Mouse (Mus musculus): ENCODE data around the gene Trip6.

Gene Trip6

DNA sequence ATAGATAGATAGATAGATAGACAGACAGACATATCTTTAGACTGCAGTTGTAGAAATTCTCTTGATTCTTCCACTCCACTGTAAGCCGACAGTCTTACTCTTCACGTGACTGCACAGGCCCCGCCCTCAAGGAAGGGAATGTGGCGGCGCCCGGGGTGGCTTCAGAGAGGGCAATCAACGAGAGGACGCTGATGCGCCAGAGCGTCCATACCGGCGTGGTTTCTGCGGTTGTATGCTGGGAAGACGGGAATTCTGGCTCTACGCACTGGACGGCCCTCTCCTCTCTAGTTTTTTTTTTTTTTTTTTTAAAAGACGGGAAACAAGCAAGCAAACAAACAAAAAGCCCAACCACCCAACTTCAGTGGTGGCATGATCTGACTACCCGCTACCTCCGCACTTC, 24.1 kb upstream of the Trip6 start:
- peak; percentile 89 for DNase-seq

- no peak for DNase-seq
Measured at GRCm38 (mm10) chr5:137337190-137337589, 23.0 kb upstream of the Trip6 start.

DNA sequence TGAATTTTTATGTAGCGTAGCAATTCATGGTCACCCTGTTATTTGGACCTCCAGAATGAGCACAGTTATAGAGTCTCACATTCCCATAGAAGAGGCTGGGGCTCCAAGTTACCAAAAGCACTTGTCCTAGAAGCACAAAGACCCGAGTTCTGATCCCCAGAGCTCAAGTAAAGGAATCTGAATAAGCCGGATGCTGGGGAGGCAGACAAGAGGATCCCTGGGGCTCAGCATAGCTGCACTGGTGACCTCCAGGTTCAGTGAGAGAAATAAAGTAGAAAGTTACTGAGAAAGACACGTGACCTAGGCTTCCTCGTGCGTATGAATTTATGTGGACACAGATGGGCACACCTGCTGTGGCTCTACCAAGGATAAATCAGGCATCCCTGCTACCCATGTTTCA, 20.9 kb upstream of the Trip6 start:
- no peak for DNase-seq

GRCm38 (mm10) chr5:137334317-137334716, 20.1 kb upstream of the Trip6 start:
- DNase-seq, result no peak

DNA sequence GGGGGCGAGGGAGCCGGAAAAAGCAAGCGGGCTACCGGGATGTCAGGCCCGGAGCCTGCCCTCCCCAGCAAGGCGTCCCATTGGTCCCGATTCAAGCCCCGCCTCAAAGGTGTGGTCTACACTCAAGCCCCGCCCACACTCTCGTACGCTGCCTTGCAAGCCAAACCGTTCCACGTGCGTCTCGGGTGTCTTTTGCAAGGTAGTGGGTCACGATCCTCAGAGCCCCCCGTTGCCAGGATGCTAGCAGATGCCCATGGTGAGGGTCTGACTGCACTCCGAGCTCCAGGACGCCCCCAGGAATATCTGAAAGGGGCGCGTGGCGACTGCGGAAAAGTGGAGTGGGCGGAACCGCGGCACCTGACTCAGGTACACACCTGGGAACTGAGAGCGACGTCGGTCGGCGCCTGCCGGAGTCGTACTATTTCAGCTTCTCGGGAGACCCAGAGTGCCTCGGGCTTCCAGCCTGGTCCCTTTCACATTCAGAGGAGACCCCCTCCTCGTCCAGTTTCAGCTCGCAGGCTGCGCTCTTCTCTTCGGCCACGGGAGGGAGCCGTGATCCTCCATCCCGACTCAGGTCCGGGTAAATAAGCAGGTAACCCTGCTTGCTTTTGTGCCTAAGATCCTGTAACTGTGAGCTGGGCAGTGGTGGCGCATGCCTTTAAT, 19.4 kb upstream of the Trip6 start, which contains the start of gene Slc12a9:
Slc12a9 (minus strand) TSS at position 86 of the 663 bp plus-strand sequence.
- DNase-seq, result peak; percentile 94

DNA sequence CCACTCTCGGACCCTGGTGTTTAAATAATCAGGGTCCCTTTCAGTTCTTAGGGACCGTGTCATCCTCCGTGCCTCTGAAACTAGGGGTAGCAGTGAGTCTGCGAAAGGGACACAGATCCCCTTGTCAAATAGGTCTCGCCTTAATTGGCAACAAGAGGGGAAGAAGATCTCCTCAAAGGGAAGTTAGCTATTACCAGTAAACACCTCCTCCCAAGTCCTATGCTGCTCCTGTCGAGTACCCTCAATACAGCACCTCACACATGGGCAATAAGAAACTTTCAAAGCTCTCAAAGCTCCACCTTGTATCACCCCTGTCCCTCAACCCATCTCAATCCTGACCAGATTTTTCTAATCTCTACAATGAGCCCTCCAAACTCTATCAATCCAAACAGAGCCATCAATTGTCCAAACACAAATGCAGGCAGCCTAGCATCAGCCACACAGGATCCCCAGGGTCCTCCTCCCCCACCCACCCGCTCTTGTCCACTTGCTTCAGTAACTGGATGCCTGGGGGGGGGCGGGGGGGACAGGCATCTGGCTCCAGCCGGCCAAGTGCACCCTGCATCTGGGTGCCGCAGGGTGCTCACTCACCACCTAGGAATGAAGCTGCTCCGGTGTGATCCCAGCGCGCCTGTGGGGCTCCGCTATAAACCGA, 18.8 kb upstream of the Trip6 start:
- no peak for DNase-seq

DNA sequence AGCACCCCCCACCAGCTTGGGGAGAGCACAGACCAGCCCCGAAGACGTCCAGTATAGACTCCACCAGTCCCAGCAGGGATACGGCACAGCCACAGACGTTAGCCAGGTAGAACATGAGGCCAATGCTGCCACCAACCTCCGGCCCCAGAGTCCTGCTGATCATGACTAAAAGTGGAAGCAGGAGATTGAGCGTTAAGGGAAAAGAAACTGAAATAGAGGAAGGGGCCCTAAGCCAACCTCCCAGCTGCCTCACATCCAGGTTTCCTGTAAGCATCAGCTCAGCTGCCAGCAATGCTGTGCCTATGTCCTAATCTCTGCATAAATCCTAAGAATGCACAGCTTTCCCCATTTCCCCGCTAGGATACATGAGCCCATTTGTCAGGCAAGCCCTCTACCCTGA, 16.7 kb upstream of the Trip6 start:
- no peak for DNase-seq

DNA sequence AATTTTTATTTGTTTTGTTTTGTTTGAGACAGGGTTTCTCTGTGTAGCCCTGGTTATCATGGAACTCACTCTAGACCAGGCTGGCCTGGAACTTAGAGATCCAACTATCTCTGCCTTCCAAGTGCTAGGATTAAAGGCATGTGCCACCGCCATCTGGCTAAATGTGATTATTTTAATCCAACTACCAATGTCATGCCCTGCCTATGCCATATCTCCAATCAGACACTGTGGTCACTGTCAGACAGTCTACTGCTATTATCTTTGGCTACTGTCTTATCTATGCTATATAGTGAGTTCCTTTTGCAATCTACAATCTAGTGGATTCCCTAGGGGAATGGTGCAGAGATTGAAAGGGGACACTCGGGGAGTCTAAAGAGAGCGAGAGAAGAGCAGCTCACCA, 6.8 kb upstream of the Trip6 start:
- DNase-seq, result no peak

GRCm38 (mm10) chr5:137318570-137318969, 4.4 kb upstream of the Trip6 start:
- DNase-seq, result no peak

- no peak for DNase-seq
Measured at GRCm38 (mm10) chr5:137317361-137317760, 3.2 kb upstream of the Trip6 start.

- no peak for DNase-seq
Measured at GRCm38 (mm10) chr5:137315084-137315903, 1.1 kb upstream of the Trip6 start.

GRCm38 (mm10) chr5:137313466-137314192, 575 bp downstream of the Trip6 start:
- no peak for DNase-seq

- no peak for DNase-seq
Measured at GRCm38 (mm10) chr5:137308356-137308755, 5.8 kb downstream of the Trip6 start.

- DNase-seq, result peak; percentile 90
Measured at GRCm38 (mm10) chr5:137307071-137307912, 6.9 kb downstream of the Trip6 start, which contains the start of gene Srrt. Gene Srrt (minus strand): TSS chr5:137307674.

DNA sequence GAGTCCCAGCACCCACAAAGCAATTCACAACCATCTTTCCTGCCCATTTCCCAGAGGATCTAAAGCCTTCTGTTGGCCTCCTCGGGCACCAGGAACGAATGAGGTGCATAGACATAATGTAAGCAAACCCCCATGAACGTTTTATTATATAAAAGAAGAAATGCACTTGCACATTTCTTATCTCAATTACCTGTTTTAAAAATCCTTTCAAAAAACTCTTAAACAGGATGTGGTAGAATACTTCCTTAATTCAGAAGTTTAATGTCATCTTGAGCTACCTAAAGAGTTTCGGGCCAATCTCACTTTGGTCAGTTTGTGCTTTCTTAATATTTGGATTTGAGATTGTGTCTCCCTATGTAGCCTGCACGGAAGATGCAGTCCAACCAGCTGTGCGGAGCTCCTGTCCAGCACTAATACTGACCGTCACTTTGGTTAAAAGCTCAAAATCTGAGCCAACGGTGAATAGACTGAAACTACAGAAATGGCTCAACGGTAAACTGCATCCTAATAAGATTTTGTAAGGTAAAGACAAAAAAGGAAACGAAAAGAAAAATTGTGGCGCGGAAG, 7.7 kb downstream of the Trip6 start:
- DNase-seq, result no peak

GRCm38 (mm10) chr5:137305822-137306221, 8.4 kb downstream of the Trip6 start:
- no peak for DNase-seq

DNA sequence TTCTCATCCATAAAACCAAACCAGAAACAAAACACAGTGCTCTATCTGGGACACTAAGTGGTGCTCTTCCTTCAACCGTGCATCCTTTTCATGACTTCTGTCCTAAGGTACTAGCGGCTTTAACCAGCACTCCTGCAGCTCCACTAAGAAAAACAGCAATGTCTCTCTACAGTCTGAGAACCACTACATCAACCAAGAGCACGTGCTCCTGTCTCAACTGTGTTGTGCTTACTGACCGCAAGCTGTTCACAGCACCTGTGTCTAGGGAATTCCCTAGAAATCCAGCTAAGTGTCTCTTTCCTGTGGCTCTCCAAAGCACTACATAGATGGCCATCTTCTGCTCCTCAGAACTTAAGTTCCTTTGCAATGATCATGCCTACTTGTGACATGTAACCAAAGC, 9.4 kb downstream of the Trip6 start:
- no peak for DNase-seq

GRCm38 (mm10) chr5:137304165-137304564, 10.0 kb downstream of the Trip6 start:
- no peak for DNase-seq

DNA sequence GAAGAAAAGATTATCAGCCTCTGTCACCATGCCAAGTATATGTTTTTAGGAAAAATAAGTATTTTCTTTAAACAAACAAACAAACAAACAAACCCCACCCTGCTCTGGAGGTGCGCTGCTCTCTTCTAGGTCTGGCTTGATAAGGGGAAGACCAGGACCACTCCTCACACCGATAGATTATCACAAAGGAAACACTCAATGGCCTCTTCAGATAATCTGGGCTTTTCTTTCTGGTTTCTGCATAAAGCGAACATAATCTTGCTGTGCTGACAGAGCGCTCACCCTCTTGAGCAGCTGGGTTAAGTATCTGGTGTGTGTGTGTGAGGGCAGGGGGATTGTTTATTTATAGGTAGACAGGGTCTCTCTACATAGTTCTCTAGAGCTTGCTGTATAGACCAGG, 10.6 kb downstream of the Trip6 start:
- no peak for DNase-seq

DNA sequence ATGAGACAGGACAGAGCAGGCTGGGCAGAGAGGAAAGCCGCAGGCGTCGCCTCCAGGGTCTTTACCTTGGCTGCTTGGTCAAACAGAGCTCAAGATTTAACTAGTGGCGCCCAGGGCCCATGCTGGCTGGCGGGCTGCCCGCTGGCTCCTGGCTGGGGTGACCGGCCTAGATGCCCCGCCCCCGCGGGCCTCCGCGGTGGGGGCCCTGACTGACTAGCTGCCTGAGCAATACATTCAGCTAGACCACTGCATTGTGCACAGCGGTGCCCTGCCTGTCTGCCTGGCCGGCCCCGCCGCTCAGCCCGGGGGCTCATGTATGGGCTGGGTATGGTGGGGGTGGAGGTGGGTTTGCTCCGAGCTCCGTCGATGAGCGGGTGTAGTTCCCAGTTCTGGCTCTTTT, 13.0 kb downstream of the Trip6 start:
- no peak for DNase-seq

GRCm38 (mm10) chr5:137299240-137299639, 15.0 kb downstream of the Trip6 start:
- DNase-seq, result no peak

- DNase-seq, result no peak
Measured at GRCm38 (mm10) chr5:137297126-137297525, 17.1 kb downstream of the Trip6 start.

All from right cerebral cortex, postnatal 14 days (tissue).